ENCODE assay signal across 7 mouse cellular contexts in the genomic region with DNA sequence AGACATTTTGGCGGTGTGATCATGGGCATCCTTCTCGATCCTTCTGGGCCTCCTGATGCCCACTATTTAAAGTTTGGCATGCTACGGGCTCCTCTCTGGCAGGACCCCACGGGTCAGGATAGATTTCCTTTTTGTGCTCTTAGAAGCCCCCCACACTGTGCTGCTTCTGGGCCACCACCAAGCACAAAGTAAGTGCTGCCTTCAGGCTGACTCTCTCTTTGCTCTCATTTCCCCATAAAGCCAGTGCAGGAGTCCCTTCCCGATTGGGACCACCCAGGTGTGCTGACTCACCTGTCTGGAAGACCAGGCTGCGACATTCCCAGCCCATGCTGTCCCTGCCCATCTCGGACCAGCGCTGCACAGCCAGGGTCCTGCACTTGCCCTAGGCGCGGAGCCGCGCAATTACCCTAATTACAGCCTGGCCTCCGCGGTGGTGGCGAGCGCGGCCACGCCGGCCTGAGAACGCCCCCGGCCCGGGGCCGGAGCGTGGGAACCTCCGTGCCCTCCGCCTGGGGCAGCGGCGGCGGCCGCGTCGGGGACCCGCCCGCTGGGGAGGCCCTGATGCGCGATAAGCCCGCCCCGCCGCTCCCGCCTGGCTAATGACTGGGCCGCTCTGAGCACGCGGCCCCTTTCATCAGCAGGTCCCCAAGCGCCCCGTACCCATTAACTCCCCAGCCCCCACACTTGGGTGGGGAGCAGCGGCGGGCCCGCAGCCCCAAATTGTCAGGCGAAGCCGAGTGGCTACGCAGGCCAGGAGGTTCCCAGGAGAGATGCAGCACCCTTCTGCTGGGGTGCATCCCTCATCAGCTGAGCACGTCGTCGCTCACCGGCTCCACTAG. TPM values are rescaled to one million over a fixed set of nuclear protein-coding genes. Genes with fewer than 3 reads are reported as not detected.
A peak's percentile ranks its signal among the peaks of the same experiment; 100 is the strongest.
DNase-seq lines count a peak whose midpoint lies in the region; ATAC-seq and TF ChIP-seq lines count a peak whose summit lies in the region.

No protein-coding gene starts in this region.

- DNase-seq in lung, postnatal 10 days: peak; percentile 11
- no peak for DNase-seq in lung, adult 2 months
- DNase-seq in cerebellum, postnatal 10 days: peak; percentile 54 to 62
- DNase-seq in layer of hippocampus, adult 2 months (ENCODE audit: low spot score in 2 of 2): peak; percentile 34 to 49
- DNase-seq in midbrain, embryonic 10.5 days (ENCODE audit: low spot score): peak; percentile 60
- peak; percentile 42 for DNase-seq in stomach, postnatal 0 days (ENCODE audit: low spot score)

- TF ChIP-seq CTCF in lung, adult 2 months (IDR thresholded peaks at IDR 0.05; ENCODE audit: insufficient read depth, low read length): no peak
- no peak for TF ChIP-seq CTCF in layer of hippocampus, adult 2 months (conservative IDR thresholded peaks at IDR 0.05)
- no peak for TF ChIP-seq CTCF in stomach, postnatal 0 days (IDR thresholded peaks at IDR 0.05; ENCODE audit: low read depth)

- no peak overlapping the region for H3K4me3 ChIP-seq in lung, adult 2 months (replicated peaks; ENCODE audit: extremely low read depth, low read depth, low read length)
- H3K4me3 ChIP-seq in forebrain, embryonic 16.5 days (replicated peaks; ENCODE audit: low read length): peak overlapping the region; percentile 63
- peak overlapping the region; percentile 64 for H3K4me3 ChIP-seq in layer of hippocampus, adult 2 months
- peak overlapping the region; percentile 65 for H3K4me3 ChIP-seq in midbrain, embryonic 10.5 days
- H3K4me3 ChIP-seq in stomach, postnatal 0 days (ENCODE audit: low read depth, low read length): peak overlapping the region; percentile 39

- H3K9me3 ChIP-seq in forebrain, embryonic 16.5 days (ENCODE audit: control insufficient read depth, low read length): no peaks in the 10 kb centered on the region
- H3K9me3 ChIP-seq in midbrain, embryonic 10.5 days (replicated peaks): no peaks in the 10 kb centered on the region; the same call in 1 of the 2 replicates
- H3K9me3 ChIP-seq in stomach, postnatal 0 days (ENCODE audit: control insufficient read depth, low read length): no peaks in the 10 kb centered on the region

- no peaks in the 10 kb centered on the region for H3K4me1 ChIP-seq in lung, adult 2 months (ENCODE audit: control insufficient read depth, insufficient read depth, low read length)
- H3K4me1 ChIP-seq in forebrain, embryonic 16.5 days (replicated peaks; ENCODE audit: control insufficient read depth, insufficient read depth, low read length): peaks cover 12% of the 10 kb centered on the region
- peaks cover 11% of the 10 kb centered on the region for H3K4me1 ChIP-seq in midbrain, embryonic 10.5 days
- H3K4me1 ChIP-seq in stomach, postnatal 0 days (replicated peaks; ENCODE audit: control insufficient read depth, insufficient read depth): no peaks in the 10 kb centered on the region

- ATAC-seq in forebrain, embryonic 16.5 days: peak; percentile 93
- no peak for ATAC-seq in stomach, postnatal 0 days (ENCODE audit: low FRiP score, low TSS enrichment)

- 6% methylated on average over 54 of the region's 55 CpGs for WGBS in lung, adult 2 months
- 4% methylated on average over 52 of the region's 55 CpGs for WGBS in forebrain, embryonic 16.5 days
- 4% methylated on average over 55 of the region's 55 CpGs for WGBS in midbrain, embryonic 10.5 days
- WGBS in stomach, postnatal 0 days: 6% methylated on average over 46 of the region's 55 CpGs

- no peak for TF ChIP-seq POLR2A in lung, adult 2 months (IDR thresholded peaks at IDR 0.05; ENCODE audit: borderline replicate concordance, extremely low read depth, low read depth, low read length)

- H3K27me3 ChIP-seq in forebrain, embryonic 16.5 days (replicated peaks; ENCODE audit: control insufficient read depth, insufficient read depth, low read length): 0 out of 2 replicates have a peak, but pooled peaks cover 3% of the 10 kb centered on the region
- H3K27me3 ChIP-seq in midbrain, embryonic 10.5 days (ENCODE audit: low read depth, poor library complexity, severe bottlenecking): peaks cover 62% of the 10 kb centered on the region
- no peaks in the 10 kb centered on the region for H3K27me3 ChIP-seq in stomach, postnatal 0 days (ENCODE audit: control insufficient read depth, insufficient read depth, low read length)

- H3K27ac ChIP-seq in forebrain, embryonic 16.5 days (ENCODE audit: low read length): no peak overlapping the region
- peak overlapping the region; percentile 78 for H3K27ac ChIP-seq in layer of hippocampus, adult 2 months
- peak overlapping the region; percentile 76 for H3K27ac ChIP-seq in midbrain, embryonic 10.5 days (replicated peaks)
- no peak overlapping the region for H3K27ac ChIP-seq in stomach, postnatal 0 days (replicated peaks)

- TF ChIP-seq EP300 in stomach, postnatal 0 days (optimal IDR thresholded peaks at IDR 0.05): no peak

- H3K36me3 ChIP-seq in forebrain, embryonic 16.5 days (ENCODE audit: control insufficient read depth, insufficient read depth): no peaks in the 10 kb centered on the region
- no peaks in the 10 kb centered on the region for H3K36me3 ChIP-seq in midbrain, embryonic 10.5 days
- H3K36me3 ChIP-seq in stomach, postnatal 0 days (ENCODE audit: control insufficient read depth, insufficient read depth, low read length): no peaks in the 10 kb centered on the region

- H3K9ac ChIP-seq in forebrain, embryonic 16.5 days (replicated peaks; ENCODE audit: low read depth, low read length): peak overlapping the region; percentile 79
- peak overlapping the region; percentile 31; the same call in 1 of the 2 replicates for H3K9ac ChIP-seq in stomach, postnatal 0 days (ENCODE audit: low read length)

- peak overlapping the region; percentile 97 for H3K4me2 ChIP-seq in forebrain, embryonic 16.5 days (ENCODE audit: low read length)
- peak overlapping the region; percentile 66 for H3K4me2 ChIP-seq in stomach, postnatal 0 days (replicated peaks; ENCODE audit: low read depth)

RNA-seq across cellular contexts. Expression of gene Cited4, which starts 16.8 kb away (rescaled TPM):
- polyA plus RNA-seq in lung, adult 2 months (2012; rRNA removed): 5.8 and 9.3 TPM in 2 replicates
- polyA plus RNA-seq in forebrain, embryonic 16.5 days (2015; fragmentation: Nextera tagmentation; extraction: Ambion mirVana): 0.46 and 0.79 TPM in 2 replicates
- 1 to 10 TPM; 2.0 TPM for total RNA-seq in layer of hippocampus, adult 2 months (2021)
- 8.5 and 12.7 TPM in 2 replicates for polyA plus RNA-seq in midbrain, embryonic 10.5 days (2016; fragmentation: Nextera tagmentation; extraction: Ambion mirVana)
- 29.8 and 31.8 TPM in 2 replicates for polyA plus RNA-seq in stomach, postnatal 0 days (2015; fragmentation: Nextera tagmentation; extraction: Ambion mirVana)

Comparison
In these comparisons a context has a peak if more than half of its experiments do, and no peak if none do; other contexts are left out.
1. H3K27ac ChIP-seq: peak in layer of hippocampus, adult 2 months (single experiment) and midbrain, embryonic 10.5 days (single experiment); none in forebrain, embryonic 16.5 days (single experiment) and stomach, postnatal 0 days (single experiment).